Mouse (Mus musculus): Measurements from ENCODE around the gene Kcnt2. TPM values are rescaled to one million over a fixed set of nuclear protein-coding genes. Genes with fewer than 3 reads are reported as not detected.

Kcnt2 gene
- total RNA-seq (2014; rRNA removed) (3.2 and 5.4 TPM in 2 replicates), polyA plus RNA-seq (2015; fragmentation: Nextera tagmentation; extraction: Ambion mirVana) (2.5 and 2.7 TPM in 2 replicates)

- peak within 1 kb of the TSS; percentile 71 for H3K9ac ChIP-seq (replicated peaks; ENCODE audit: low read length)
- under 1% methylated on average over 21 of the region's 21 CpGs for WGBS
- no peaks in the 10 kb centered on the region for H3K36me3 ChIP-seq (ENCODE audit: insufficient read depth, low read length)
- peak within 1 kb of the TSS; percentile 81 for H3K4me2 ChIP-seq (ENCODE audit: low read depth, low read length)
- H3K9me3 ChIP-seq (ENCODE audit: low read length) = no peaks in the 10 kb centered on the region
- peak within 1 kb of the TSS; percentile 72 for H3K4me3 ChIP-seq (ENCODE audit: low read length)
- DNase-seq (ENCODE audit: low spot score) = peak; percentile 53
- no peak within 1 kb of the TSS for H3K27ac ChIP-seq
- H3K4me1 ChIP-seq (ENCODE audit: insufficient read depth, low read length) = no peaks in the 10 kb centered on the region
- ATAC-seq = peak; percentile 79
- no peaks in the 10 kb centered on the region for H3K27me3 ChIP-seq (ENCODE audit: insufficient read depth, low read length)
- no peak for TF ChIP-seq CTCF (IDR thresholded peaks at IDR 0.05; ENCODE audit: low read depth)
Observed at GRCm38 (mm10) chr1:140245876-140246597, at the start of gene Kcnt2. Gene Kcnt2 (plus strand): TSS chr1:140246158.

- H3K36me3 ChIP-seq (ENCODE audit: insufficient read depth, low read length) = no peaks in the 10 kb centered on the region
- no peak overlapping the region for H3K9ac ChIP-seq (replicated peaks; ENCODE audit: low read length)
- no peak overlapping the region for H3K27ac ChIP-seq
- no peak overlapping the region for H3K4me3 ChIP-seq (ENCODE audit: low read length)
- ATAC-seq = no peak
- DNase-seq (ENCODE audit: low spot score) = no peak
- no peaks in the 10 kb centered on the region for H3K9me3 ChIP-seq (ENCODE audit: low read length)
- H3K4me1 ChIP-seq (ENCODE audit: insufficient read depth, low read length) = no peaks in the 10 kb centered on the region
- 87% methylated on average over 2 of the region's 2 CpGs for WGBS
- H3K4me2 ChIP-seq (ENCODE audit: low read depth, low read length) = no peak overlapping the region
- no peak for TF ChIP-seq CTCF (IDR thresholded peaks at IDR 0.05; ENCODE audit: low read depth)
- H3K27me3 ChIP-seq (ENCODE audit: insufficient read depth, low read length) = no peaks in the 10 kb centered on the region
Observed at GRCm38 (mm10) chr1:140205329-140205728, 40.6 kb upstream of the Kcnt2 start.

GRCm38 (mm10) chr1:140225221-140225620 lies 20.7 kb upstream of the Kcnt2 start:
- WGBS = 63% methylated on average over 2 of the region's 3 CpGs
- H3K36me3 ChIP-seq (ENCODE audit: insufficient read depth, low read length) = no peaks in the 10 kb centered on the region
- H3K27me3 ChIP-seq (ENCODE audit: insufficient read depth, low read length) = no peaks in the 10 kb centered on the region
- no peak overlapping the region for H3K4me3 ChIP-seq (ENCODE audit: low read length)
- DNase-seq (ENCODE audit: low spot score) (no peak), ATAC-seq (no peak)
- H3K9me3 ChIP-seq (ENCODE audit: low read length) = no peaks in the 10 kb centered on the region
- no peak for TF ChIP-seq CTCF (IDR thresholded peaks at IDR 0.05; ENCODE audit: low read depth)
- H3K27ac ChIP-seq = no peak overlapping the region
- no peaks in the 10 kb centered on the region for H3K4me1 ChIP-seq (ENCODE audit: insufficient read depth, low read length)
- H3K9ac ChIP-seq (replicated peaks; ENCODE audit: low read length) = no peak overlapping the region
- no peak overlapping the region for H3K4me2 ChIP-seq (ENCODE audit: low read depth, low read length)

- Histone ChIP-seq H3K4me2 (ENCODE audit: low read depth, low read length) (no peak overlapping the region), H3K9ac (replicated peaks; ENCODE audit: low read length) (no peak overlapping the region), H3K9me3 (ENCODE audit: low read length) (no peaks in the 10 kb centered on the region), H3K36me3 (ENCODE audit: insufficient read depth, low read length) (no peaks in the 10 kb centered on the region), H3K27me3 (ENCODE audit: insufficient read depth, low read length) (no peaks in the 10 kb centered on the region), H3K27ac (no peak overlapping the region), H3K4me3 (ENCODE audit: low read length) (no peak overlapping the region), H3K4me1 (ENCODE audit: insufficient read depth, low read length) (no peaks in the 10 kb centered on the region)
- WGBS = 70% methylated on average over 8 of the region's 8 CpGs
- DNase-seq (ENCODE audit: low spot score) = no peak
- no peak for TF ChIP-seq CTCF (IDR thresholded peaks at IDR 0.05; ENCODE audit: low read depth)
- ATAC-seq = no peak
Observed at GRCm38 (mm10) chr1:140226673-140227072, 19.3 kb upstream of the Kcnt2 start.

- Histone ChIP-seq H3K27me3 (ENCODE audit: insufficient read depth, low read length) (no peaks in the 10 kb centered on the region), H3K27ac (no peak overlapping the region), H3K4me3 (ENCODE audit: low read length) (peak overlapping the region; percentile 72), H3K4me1 (ENCODE audit: insufficient read depth, low read length) (no peaks in the 10 kb centered on the region), H3K4me2 (ENCODE audit: low read depth, low read length) (peak overlapping the region; percentile 81), H3K9ac (replicated peaks; ENCODE audit: low read length) (peak overlapping the region; percentile 71), H3K9me3 (ENCODE audit: low read length) (no peaks in the 10 kb centered on the region), H3K36me3 (ENCODE audit: insufficient read depth, low read length) (no peaks in the 10 kb centered on the region)
- TF ChIP-seq CTCF (IDR thresholded peaks at IDR 0.05; ENCODE audit: low read depth) = peak; percentile 42
- peak; percentile 83 for DNase-seq (ENCODE audit: low spot score)
- peak; percentile 98 for ATAC-seq
- 0% methylated on average over 17 of the region's 17 CpGs for WGBS
Observed at GRCm38 (mm10) chr1:140245465-140245864, 493 bp upstream of the Kcnt2 start.

GRCm38 (mm10) chr1:140264696-140265095 lies 18.7 kb downstream of the Kcnt2 start:
- Histone ChIP-seq H3K27me3 (ENCODE audit: insufficient read depth, low read length) (no peaks in the 10 kb centered on the region), H3K27ac (no peak overlapping the region), H3K4me2 (ENCODE audit: low read depth, low read length) (no peak overlapping the region), H3K36me3 (ENCODE audit: insufficient read depth, low read length) (no peaks in the 10 kb centered on the region), H3K4me3 (ENCODE audit: low read length) (no peak overlapping the region), H3K4me1 (ENCODE audit: insufficient read depth, low read length) (no peaks in the 10 kb centered on the region), H3K9me3 (ENCODE audit: low read length) (no peaks in the 10 kb centered on the region), H3K9ac (replicated peaks; ENCODE audit: low read length) (no peak overlapping the region)
- TF ChIP-seq CTCF (IDR thresholded peaks at IDR 0.05; ENCODE audit: low read depth) = no peak
- DNase-seq (ENCODE audit: low spot score) (no peak), ATAC-seq (no peak)
- 73% methylated on average over 3 of the region's 3 CpGs for WGBS

- TF ChIP-seq CTCF (IDR thresholded peaks at IDR 0.05; ENCODE audit: low read depth) = no peak
- Histone ChIP-seq H3K27me3 (ENCODE audit: insufficient read depth, low read length) (no peaks in the 10 kb centered on the region), H3K9ac (replicated peaks; ENCODE audit: low read length) (no peak overlapping the region), H3K9me3 (ENCODE audit: low read length) (no peaks in the 10 kb centered on the region), H3K27ac (no peak overlapping the region), H3K4me1 (ENCODE audit: insufficient read depth, low read length) (no peaks in the 10 kb centered on the region), H3K4me2 (ENCODE audit: low read depth, low read length) (no peak overlapping the region), H3K4me3 (ENCODE audit: low read length) (no peak overlapping the region), H3K36me3 (ENCODE audit: insufficient read depth, low read length) (no peaks in the 10 kb centered on the region)
- ATAC-seq = no peak
- 82% methylated on average over 5 of the region's 5 CpGs for whole genome bisulfite sequencing
- no peak for DNase-seq (ENCODE audit: low spot score)
Observed at GRCm38 (mm10) chr1:140266047-140266446, 20.1 kb downstream of the Kcnt2 start.

Data from hindbrain, postnatal 0 days (tissue).